Mouse (Mus musculus): ENCODE data around the gene Cldn34b3. TPM values are rescaled to one million over a fixed set of nuclear protein-coding genes. Genes with fewer than 3 reads are reported as not detected.
"Not testable (repeated sequence)": the region's sequence is repeated elsewhere in the genome, so short reads cannot be mapped to it uniquely, and the experiment has no call there.

Gene Cldn34b3
- not detected in 2 replicates for polyA plus RNA-seq (2012; rRNA removed)

DNA sequence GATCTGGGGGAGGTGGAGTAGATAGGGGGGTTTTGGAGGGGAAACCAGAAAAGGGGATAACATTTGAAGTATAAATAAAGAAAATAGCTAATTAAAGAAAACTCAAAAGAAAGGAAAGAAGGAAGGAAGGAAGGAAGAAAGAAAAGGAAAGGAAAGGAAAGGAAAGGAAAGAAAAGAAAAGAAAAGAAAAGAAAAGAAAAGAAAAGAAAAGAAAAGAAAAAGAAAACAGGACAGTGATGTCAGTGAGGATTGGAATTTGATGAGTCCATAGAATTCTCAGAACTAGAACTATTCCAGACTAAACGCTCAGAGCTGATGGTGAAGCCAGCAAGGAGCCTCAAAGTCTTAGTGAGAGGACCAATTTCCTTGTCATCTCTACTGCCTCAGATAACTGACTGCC lies at the start of gene Cldn34b3:
Cldn34b3 (plus strand) TSS at position 301 of the 400 bp plus-strand sequence.
- WGBS: 97% methylated on average over 1 of the region's 1 CpGs
- H3K36me3 ChIP-seq (ENCODE audit: control insufficient read depth, insufficient read depth, low read length); DNase-seq (ENCODE audit: low read depth in 1 of 2, low spot score in 2 of 2); H3K27me3 ChIP-seq (ENCODE audit: control insufficient read depth, insufficient read depth, low read length); H3K4me1 ChIP-seq (ENCODE audit: control insufficient read depth, insufficient read depth, insufficient read length); H3K27ac ChIP-seq (ENCODE audit: insufficient read depth, low read length); H3K4me3 ChIP-seq (ENCODE audit: extremely low read depth, insufficient read depth, insufficient read length): not testable (repeated sequence)

Other genes with a start within 250 kb of the Cldn34b3 start
- not detected in 2 replicates for gene Cldn34b4, start 129.0 kb downstream of the Cldn34b3 start, polyA plus RNA-seq (2012; rRNA removed)

Measured in spleen, adult 2 months (tissue).